Mouse (Mus musculus): Measurements from ENCODE around the gene Brap. TPM values are rescaled to one million over a fixed set of nuclear protein-coding genes. Genes with fewer than 3 reads are reported as not detected.
"Not testable (repeated sequence)": the region's sequence is repeated elsewhere in the genome, so short reads cannot be mapped to it uniquely, and the experiment has no call there.

Brap gene
- total RNA-seq, 2 experiments from 2014 or later, result 24.7 to 35.5 TPM

DNA sequence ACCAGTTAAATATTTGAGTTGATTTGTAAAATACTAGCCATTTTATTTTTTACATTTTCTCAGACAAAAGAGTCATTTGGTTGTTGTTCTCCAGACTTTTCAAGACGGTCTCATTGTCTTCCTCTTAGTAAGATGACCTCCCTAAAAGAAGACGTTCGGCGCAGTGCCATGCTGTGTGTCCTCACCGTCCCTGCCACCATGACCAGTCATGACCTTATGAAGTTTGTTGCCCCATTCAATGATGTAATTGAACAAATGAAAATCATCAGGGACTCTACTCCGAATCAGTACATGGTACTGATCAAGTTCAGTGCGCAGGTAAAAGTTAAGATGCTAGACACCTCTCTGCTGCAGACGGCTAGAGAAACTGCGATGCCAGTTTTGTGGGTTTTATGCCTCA lies 4.6 kb downstream of the Brap start:
- ATAC-seq (replicated peaks; ENCODE audit: low FRiP score, poor library complexity, severe bottlenecking), result no peak

GRCm38 (mm10) chr5:121667067-121667466 lies 6.7 kb downstream of the Brap start:
- no peak for ATAC-seq (replicated peaks; ENCODE audit: low FRiP score, poor library complexity, severe bottlenecking)

- ATAC-seq (replicated peaks; ENCODE audit: low FRiP score, poor library complexity, severe bottlenecking), result no peak
Measured at GRCm38 (mm10) chr5:121668411-121668810, 8.0 kb downstream of the Brap start.

DNA sequence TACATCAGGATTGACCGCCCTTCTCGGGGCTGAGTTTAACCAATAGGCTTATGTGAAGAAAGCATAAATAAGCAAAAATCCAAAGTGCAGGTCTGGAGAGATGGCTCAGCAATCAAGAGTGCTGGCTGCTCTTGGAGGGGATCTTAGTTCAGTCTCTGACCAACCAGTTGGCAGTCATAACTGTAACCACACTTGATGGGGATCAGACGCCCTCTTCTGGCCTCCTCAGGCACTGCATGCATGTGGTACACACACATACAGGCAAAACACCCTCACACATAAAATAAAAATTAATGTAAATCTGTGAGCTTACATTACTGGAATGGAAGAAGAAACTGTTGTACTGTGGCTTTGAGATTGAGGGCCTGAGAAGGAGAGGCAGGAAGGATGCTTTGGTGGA lies 10.0 kb downstream of the Brap start:
- ATAC-seq (replicated peaks; ENCODE audit: low FRiP score, poor library complexity, severe bottlenecking), result peak; percentile 65

DNA sequence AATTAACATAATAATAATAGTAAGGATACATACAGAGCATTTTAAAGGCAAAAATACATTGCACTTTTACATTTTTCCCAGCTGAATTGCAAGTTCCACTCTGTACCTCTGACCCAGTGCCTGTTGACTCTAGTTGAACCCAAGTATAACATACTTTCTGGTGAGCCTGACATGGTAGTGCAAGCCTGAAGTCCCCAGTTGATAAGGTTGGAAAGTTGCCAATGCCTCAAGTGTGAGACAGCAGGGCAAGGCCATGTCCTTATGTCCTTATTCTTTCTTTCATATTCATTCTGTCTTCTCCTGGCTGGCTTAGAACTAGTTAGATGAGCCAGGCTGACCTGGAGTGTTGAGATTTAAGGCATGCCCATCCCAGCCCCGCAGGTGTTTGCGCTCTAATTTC lies 21.9 kb downstream of the Brap start:
- no peak for ATAC-seq (replicated peaks; ENCODE audit: low FRiP score, poor library complexity, severe bottlenecking)

DNA sequence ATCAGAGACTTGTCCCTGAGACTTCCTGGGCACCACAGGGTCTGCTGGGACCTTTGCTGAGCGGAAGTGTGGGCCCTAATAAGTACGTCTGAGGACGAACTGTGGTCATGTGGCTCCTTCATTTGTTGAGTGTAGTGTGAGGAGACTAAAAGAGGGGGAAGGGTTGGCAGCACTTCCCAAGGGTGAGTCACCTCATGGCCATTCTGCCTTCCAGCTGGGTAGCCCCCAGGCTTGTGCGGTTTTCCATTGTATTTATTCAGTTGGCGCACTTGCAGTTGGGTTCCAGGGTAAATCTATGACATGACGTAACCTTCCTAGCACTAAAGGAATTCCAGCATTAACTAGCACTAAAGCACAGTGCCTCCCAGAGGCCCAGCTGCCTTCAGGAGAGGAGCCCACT lies 25.1 kb downstream of the Brap start:
- ATAC-seq (replicated peaks; ENCODE audit: low FRiP score, poor library complexity, severe bottlenecking), result no peak

GRCm38 (mm10) chr5:121686113-121686898 lies 25.9 kb downstream of the Brap start:
- no peak for ATAC-seq (replicated peaks; ENCODE audit: low FRiP score, poor library complexity, severe bottlenecking)

GRCm38 (mm10) chr5:121690482-121691211 lies 30.3 kb downstream of the Brap start:
- no peak for ATAC-seq (replicated peaks; ENCODE audit: low FRiP score, poor library complexity, severe bottlenecking)

DNA sequence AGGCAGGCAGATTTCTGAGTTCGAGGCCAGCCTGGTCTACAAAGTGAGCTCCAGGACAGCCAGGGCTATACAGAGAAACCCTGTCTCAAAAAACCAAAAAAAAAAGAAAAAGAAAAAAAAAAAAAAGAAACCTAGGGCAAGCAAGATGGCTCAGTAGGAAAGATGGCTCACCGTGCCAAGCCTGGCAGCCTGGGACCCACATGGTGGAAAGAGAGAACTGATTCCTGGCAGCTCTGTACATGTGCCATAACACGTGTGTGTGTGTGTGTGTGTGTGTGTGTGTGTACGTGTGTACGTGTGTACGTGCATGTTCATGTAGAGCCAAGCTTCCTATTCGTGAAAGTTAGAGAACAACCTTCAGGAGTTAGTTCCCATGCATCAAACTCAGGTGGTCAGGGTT lies 31.1 kb downstream of the Brap start:
- ATAC-seq (replicated peaks; ENCODE audit: low FRiP score, poor library complexity, severe bottlenecking), result not testable (repeated sequence)

GRCm38 (mm10) chr5:121692897-121693296 lies 32.5 kb downstream of the Brap start:
- ATAC-seq (replicated peaks; ENCODE audit: low FRiP score, poor library complexity, severe bottlenecking), result no peak

DNA sequence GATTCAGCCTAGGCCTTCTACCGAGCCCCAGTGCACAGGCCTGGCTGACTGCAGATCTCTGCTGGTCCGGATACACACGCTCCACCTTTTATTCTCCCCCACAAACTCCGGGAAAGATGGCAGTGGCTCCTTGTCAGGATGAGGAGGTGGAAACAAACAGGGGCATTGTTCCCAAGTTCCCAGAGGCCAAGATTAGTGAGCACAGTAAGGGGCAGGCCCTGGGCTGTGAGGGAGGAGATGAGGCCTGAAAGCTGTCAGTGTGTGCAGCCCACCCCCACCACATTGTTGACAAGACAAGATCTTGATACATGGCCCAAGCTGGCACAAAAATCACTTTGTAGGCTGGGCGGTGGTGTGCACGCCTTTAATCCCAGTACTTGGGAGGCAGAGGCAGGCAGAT lies 36.4 kb downstream of the Brap start:
- ATAC-seq (replicated peaks; ENCODE audit: low FRiP score, poor library complexity, severe bottlenecking), result no peak

DNA sequence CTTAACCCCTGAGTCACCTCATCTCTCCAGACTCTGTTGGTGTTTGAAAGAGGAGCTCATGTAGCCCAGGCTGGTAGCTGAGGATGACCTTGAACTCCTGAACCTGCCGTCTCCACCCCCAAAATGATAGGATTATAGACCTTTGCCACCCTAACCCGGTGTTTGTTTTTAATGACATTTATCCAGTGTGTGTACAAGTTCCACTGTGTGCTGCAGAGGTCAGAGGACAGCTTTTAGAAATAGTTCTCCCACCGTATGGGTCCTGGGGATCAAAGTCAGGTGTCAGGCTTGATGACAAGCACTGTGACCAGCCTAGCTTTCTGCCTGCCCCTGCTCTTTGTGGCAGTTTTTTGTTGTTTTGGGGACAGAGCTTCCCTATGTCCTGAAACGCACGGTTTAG lies 39.5 kb downstream of the Brap start:
- no peak for ATAC-seq (replicated peaks; ENCODE audit: low FRiP score, poor library complexity, severe bottlenecking)

- peak; percentile 8; the same call in 1 of the 2 replicates for ATAC-seq (replicated peaks; ENCODE audit: low FRiP score, poor library complexity, severe bottlenecking)
Measured at GRCm38 (mm10) chr5:121700496-121700895, 40.1 kb downstream of the Brap start.

DNA sequence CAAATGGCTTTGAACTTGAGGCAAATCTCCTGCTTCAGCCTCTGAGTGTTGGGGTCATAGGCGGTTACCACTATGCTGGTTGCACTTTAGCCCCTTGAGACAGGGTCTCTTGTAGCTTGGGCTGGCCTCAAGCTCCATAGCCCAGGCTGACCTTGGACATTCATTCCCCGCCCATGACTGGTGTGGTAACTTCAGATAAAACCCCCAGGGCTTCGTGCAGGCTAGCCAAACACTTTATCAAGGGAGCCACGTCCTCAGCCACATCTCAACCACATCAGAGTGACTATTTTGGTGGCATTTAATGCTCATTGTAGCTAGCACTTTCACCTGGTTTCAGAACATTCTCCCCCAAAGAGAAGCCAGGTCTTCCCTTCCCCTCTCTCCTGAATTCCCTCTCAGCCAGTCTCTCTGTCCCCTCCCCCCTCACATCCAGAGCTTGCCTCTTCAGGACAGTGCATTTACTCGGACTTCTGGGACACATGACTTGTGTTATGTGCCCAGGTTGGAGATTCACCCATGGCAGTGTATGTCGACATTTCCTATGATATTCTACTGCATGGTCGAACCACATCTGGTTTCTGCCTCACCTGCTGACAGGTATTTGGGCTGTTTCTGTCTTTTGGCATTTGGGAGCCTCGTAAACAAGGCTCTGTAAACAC lies 40.9 kb downstream of the Brap start:
- ATAC-seq (replicated peaks; ENCODE audit: low FRiP score, poor library complexity, severe bottlenecking), result peak; percentile 95

GRCm38 (mm10) chr5:121703341-121703740 lies 43.0 kb downstream of the Brap start:
- ATAC-seq (replicated peaks; ENCODE audit: low FRiP score, poor library complexity, severe bottlenecking), result no peak

- no peak for ATAC-seq (replicated peaks; ENCODE audit: low FRiP score, poor library complexity, severe bottlenecking)
Measured at GRCm38 (mm10) chr5:121704512-121705248, 44.3 kb downstream of the Brap start.

GRCm38 (mm10) chr5:121710402-121710801 lies 50.0 kb downstream of the Brap start:
- no peak for ATAC-seq (replicated peaks; ENCODE audit: low FRiP score, poor library complexity, severe bottlenecking)

GRCm38 (mm10) chr5:121710851-121711173 lies 50.4 kb downstream of the Brap start:
- ATAC-seq (replicated peaks; ENCODE audit: low FRiP score, poor library complexity, severe bottlenecking), result no peak

- ATAC-seq (replicated peaks; ENCODE audit: low FRiP score, poor library complexity, severe bottlenecking), result peak; percentile 82
Measured at GRCm38 (mm10) chr5:121711174-121711927, 51.0 kb downstream of the Brap start, which contains the start of gene Atxn2. Gene Atxn2 (plus strand): TSS chr5:121711337.

DNA sequence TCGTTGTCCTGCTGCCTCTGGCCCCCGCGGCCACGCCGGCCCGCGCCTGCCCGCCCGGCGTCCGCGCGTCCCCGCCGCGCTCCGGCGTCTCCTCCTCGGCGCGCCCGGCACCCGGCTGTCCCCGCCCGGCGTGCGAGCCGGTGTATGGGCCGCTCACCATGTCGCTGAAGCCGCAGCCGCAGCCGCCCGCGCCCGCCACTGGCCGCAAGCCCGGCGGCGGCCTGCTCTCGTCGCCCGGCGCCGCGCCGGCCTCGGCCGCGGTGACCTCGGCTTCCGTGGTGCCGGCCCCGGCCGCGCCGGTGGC lies 51.5 kb downstream of the Brap start:
- no peak for ATAC-seq (replicated peaks; ENCODE audit: low FRiP score, poor library complexity, severe bottlenecking)
